Mouse (Mus musculus) liver, embryonic 14.5 days (tissue): ENCODE data around the gene Gm49630. TPM values are rescaled to one million over a fixed set of nuclear protein-coding genes. Genes with fewer than 3 reads are reported as not detected.
"Not testable (repeated sequence)": the region's sequence is repeated elsewhere in the genome, so short reads cannot be mapped to it uniquely, and the experiment has no call there.

Experiments used
- ATAC-seq: fragments of 200-750 bp; cut with Nextera tagmentation; 2 replicates; pipeline ENCODE4 v1.8.0; 2017; ENCODE audit warnings: moderate number of reproducible peaks, mild to moderate bottlenecking, moderate library complexity; ENCODE audit not compliant: insufficient read depth
- DNase-seq, 3 experiments: peaks; one replicate each; pipeline ENCODE4 v3.0.0-alpha.2; 2012 to 2013; ENCODE audit warnings: low read depth in 3 of 3, low spot score in 3 of 3
- H3K27ac ChIP-seq: fragments of 300-500 bp; sonication (generic); 2 replicates; pipeline ENCODE4 v1.5.1; 2014; ENCODE audit warnings: moderate library complexity, mild to moderate bottlenecking, control low read depth, inconsistent platforms
- H3K27me3 ChIP-seq: fragments of 300-500 bp; sonication (generic); 2 replicates; pipeline ENCODE4 v1.6.1; 2014; ENCODE audit warnings: mild to moderate bottlenecking, low read length, moderate library complexity; ENCODE audit not compliant: control insufficient read depth, insufficient read depth
- H3K36me3 ChIP-seq: fragments of 300-500 bp; sonication (generic); replicated peaks from 2 replicates; pipeline ENCODE4 v1.6.1; 2014; ENCODE audit warnings: low read depth; ENCODE audit not compliant: control insufficient read depth, insufficient read depth
- H3K4me1 ChIP-seq, 2 experiments: fragments of 200-500 bp in 1 of 2; fragments of 300-500 bp in 1 of 2; sonication (generic) in 1 of 2; replicated peaks; 2 replicates each; pipeline ENCODE4 v1.6.1; 2012 to 2014; ENCODE audit warnings: antibody characterized with exemption in 1 of 2, inconsistent platforms in 1 of 2, low read length in 1 of 2; ENCODE audit not compliant: control insufficient read depth in 2 of 2, insufficient read depth in 2 of 2
- H3K4me2 ChIP-seq: fragments of 300-500 bp; sonication (generic); 2 replicates; pipeline ENCODE4 v1.6.1; 2014; ENCODE audit warnings: low read depth, mild to moderate bottlenecking, control low read depth, moderate library complexity
- H3K4me3 ChIP-seq, 2 experiments: fragments of 200-500 bp in 1 of 2; fragments of 300-500 bp in 1 of 2; sonication (generic) in 1 of 2; 2 replicates each; pipeline ENCODE4 v1.5.1; 2012 to 2014; ENCODE audit warnings: low read depth in 2 of 2, low read length in 2 of 2, mild to moderate bottlenecking in 2 of 2, control low read depth in 1 of 2, inconsistent platforms in 1 of 2, moderate library complexity in 1 of 2; ENCODE audit not compliant: insufficient read depth in 1 of 2
- H3K9ac ChIP-seq: fragments of 300-500 bp; sonication (generic); replicated peaks from 2 replicates; pipeline ENCODE4 v1.6.1; 2014; ENCODE audit warnings: mild to moderate bottlenecking, control low read depth, moderate library complexity
- H3K9me3 ChIP-seq: fragments of 300-500 bp; sonication (generic); 2 replicates; pipeline ENCODE4 v1.6.1; 2016; ENCODE audit warnings: low read length, mixed read lengths; ENCODE audit not compliant: control insufficient read depth
- CTCF ChIP-seq: IDR thresholded peaks from 2 replicates; pipeline ENCODE4 v1.5.1; 2016; ENCODE audit warnings: antibody characterized with exemption, low read depth, control low read depth
- WGBS: fragments of 180-500 bp; shearing (Covaris S2); extraction: QIAGEN DNeasy Blood & Tissue Kit; methylation state at CpG from one replicate; pipeline ENCODE4 v1.1.7; 2014; ENCODE audit not compliant: insufficient replicate concordance; 5-methylcytosine and 5-hydroxymethylcytosine counted together
- polyA plus RNA-seq, 2 experiments: library from polyadenylated mRNA; depleted of rRNA in 1 of 2; stranded (reverse) in 1 of 2; unstranded in 1 of 2; fragments of >200 nt; fragmentation: Nextera tagmentation in 1 of 2; extraction: Ambion mirVana in 1 of 2; gene quantifications; 2 replicates each; pipeline versions ENCODE4 v1.2.1 to v1.2.3; 2012 to 2014

The Gm49630 gene
- 0.12 TPM in 1 of 2 replicates, not detected in the other for polyA plus RNA-seq (2012; rRNA removed)
- polyA plus RNA-seq (2014; fragmentation: Nextera tagmentation; extraction: Ambion mirVana): not detected in 2 replicates

GRCm38 (mm10) chr17:7371879-7372278 lies at the start of gene Gm49630:
Gm49630 (minus strand) TSS chr17:7371979.
- not testable (repeated sequence) for H3K27me3 ChIP-seq, H3K4me2 ChIP-seq, H3K9ac ChIP-seq, ATAC-seq, H3K4me1 ChIP-seq, H3K4me3 ChIP-seq, DNase-seq, H3K36me3 ChIP-seq, H3K9me3 ChIP-seq, H3K27ac ChIP-seq
- WGBS: 63% methylated on average over 3 of the region's 5 CpGs

- ATAC-seq, H3K36me3 ChIP-seq, H3K27ac ChIP-seq, H3K4me2 ChIP-seq, H3K4me1 ChIP-seq, DNase-seq, H3K4me3 ChIP-seq, H3K9me3 ChIP-seq, H3K27me3 ChIP-seq, H3K9ac ChIP-seq: not testable (repeated sequence)
- peak; percentile 60 for TF ChIP-seq CTCF
- WGBS: 20% methylated on average over 3 of the region's 3 CpGs
Measured at GRCm38 (mm10) chr17:7420191-7420973, 48.6 kb upstream of the Gm49630 start.

- not testable (repeated sequence) for H3K27ac ChIP-seq, ATAC-seq, H3K9ac ChIP-seq, H3K36me3 ChIP-seq, H3K4me2 ChIP-seq, H3K9me3 ChIP-seq, H3K4me3 ChIP-seq, H3K4me1 ChIP-seq, H3K27me3 ChIP-seq, DNase-seq
- WGBS: 44% methylated on average over 7 of the region's 9 CpGs
Measured at GRCm38 (mm10) chr17:7414601-7415310, 43.0 kb upstream of the Gm49630 start.

GRCm38 (mm10) chr17:7413336-7413735 lies 41.6 kb upstream of the Gm49630 start:
- not testable (repeated sequence) for H3K36me3 ChIP-seq, ATAC-seq, H3K4me2 ChIP-seq, H3K4me3 ChIP-seq, DNase-seq, H3K27me3 ChIP-seq, H3K9me3 ChIP-seq, H3K9ac ChIP-seq, H3K27ac ChIP-seq, H3K4me1 ChIP-seq
- 54% methylated on average over 8 of the region's 8 CpGs for WGBS

DNA sequence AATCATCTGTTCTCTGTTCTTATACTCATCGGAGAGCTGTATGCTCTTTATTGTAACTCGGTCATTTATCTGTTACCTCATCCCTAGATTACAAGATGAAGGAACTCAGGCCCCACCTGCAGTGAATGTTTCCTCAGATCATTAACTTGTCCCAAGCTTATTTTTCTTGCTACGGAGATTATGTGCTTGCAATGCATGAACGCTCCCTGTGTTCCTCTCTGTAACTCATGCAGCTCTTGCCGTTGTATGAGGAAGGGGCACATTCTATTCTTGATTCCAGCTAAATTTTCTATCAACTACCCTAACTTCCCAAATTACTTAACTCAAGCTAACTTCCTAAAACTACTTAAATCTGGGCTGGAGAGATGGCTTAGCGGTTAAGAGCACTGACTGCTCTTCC lies 28.0 kb upstream of the Gm49630 start:
- not testable (repeated sequence) for H3K4me1 ChIP-seq, H3K9ac ChIP-seq, H3K9me3 ChIP-seq, H3K27ac ChIP-seq, H3K4me3 ChIP-seq, H3K27me3 ChIP-seq, H3K36me3 ChIP-seq, ATAC-seq, H3K4me2 ChIP-seq, DNase-seq
- 77% methylated on average over 6 of the region's 6 CpGs for WGBS

- not testable (repeated sequence) for H3K4me2 ChIP-seq, H3K27ac ChIP-seq, H3K4me3 ChIP-seq, H3K27me3 ChIP-seq, ATAC-seq, H3K36me3 ChIP-seq, H3K9me3 ChIP-seq, H3K4me1 ChIP-seq, DNase-seq, H3K9ac ChIP-seq
- 27% methylated on average over 6 of the region's 6 CpGs for WGBS
Measured at GRCm38 (mm10) chr17:7398198-7398847, 26.5 kb upstream of the Gm49630 start.

DNA sequence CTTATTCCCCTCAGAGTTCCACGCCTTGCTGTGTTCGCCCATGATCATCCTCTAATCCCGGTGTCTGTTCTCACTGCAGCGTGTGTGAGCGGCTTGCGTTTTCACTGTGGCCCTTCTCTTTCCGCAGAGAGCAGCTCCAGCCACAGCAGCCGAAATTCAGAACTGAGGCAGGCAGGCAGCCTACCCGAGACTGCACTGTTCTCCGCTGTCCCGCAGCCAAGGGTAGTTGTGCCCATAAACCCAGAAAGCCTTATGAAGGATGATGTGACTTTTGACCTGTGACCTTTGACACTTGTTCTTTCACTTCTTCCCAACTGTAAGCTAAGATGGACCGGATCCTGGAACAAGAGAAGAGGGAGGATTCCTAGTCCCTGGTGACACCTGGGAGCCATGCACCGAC lies 25.3 kb upstream of the Gm49630 start:
- not testable (repeated sequence) for H3K36me3 ChIP-seq, H3K9me3 ChIP-seq, H3K4me1 ChIP-seq, ATAC-seq, DNase-seq, H3K27me3 ChIP-seq, H3K4me2 ChIP-seq, H3K4me3 ChIP-seq, H3K27ac ChIP-seq, H3K9ac ChIP-seq
- WGBS: 78% methylated on average over 12 of the region's 13 CpGs
